Mouse (Mus musculus) frontal cortex, postnatal 14 days (tissue): Measurements from ENCODE around the gene Eif4a3.

ENCODE experiments used
- DNase-seq, 2 experiments: peaks; one replicate each; pipeline ENCODE4 v3.0.0; 2022; ENCODE audit warnings: low spot score in 2 of 2

Gene Eif4a3

GRCm38 (mm10) chr11:119299391-119300245 is at the start of gene Eif4a3:
Gene Eif4a3, minus strand, starts transcription at chr11:119300089.
- DNase-seq, result peak; percentile 83 to 91

- DNase-seq, result no peak
Measured at GRCm38 (mm10) chr11:119347125-119347524, 47.2 kb upstream of the Eif4a3 start.

GRCm38 (mm10) chr11:119344865-119345264 is 45.0 kb upstream of the Eif4a3 start:
- no peak for DNase-seq

- no peak for DNase-seq
Measured at GRCm38 (mm10) chr11:119344178-119344577, 44.3 kb upstream of the Eif4a3 start.

- peak; percentile 47 to 73 for DNase-seq
Measured at GRCm38 (mm10) chr11:119339637-119340036, 39.7 kb upstream of the Eif4a3 start.

- DNase-seq, result no peak
Measured at GRCm38 (mm10) chr11:119339179-119339578, 39.3 kb upstream of the Eif4a3 start.

- DNase-seq, result no peak
Measured at GRCm38 (mm10) chr11:119338271-119339059, 38.6 kb upstream of the Eif4a3 start.

GRCm38 (mm10) chr11:119331970-119332369 is 32.1 kb upstream of the Eif4a3 start:
- DNase-seq, result no peak

- DNase-seq, result no peak
Measured at GRCm38 (mm10) chr11:119330592-119330991, 30.7 kb upstream of the Eif4a3 start.

GRCm38 (mm10) chr11:119325068-119325467 is 25.2 kb upstream of the Eif4a3 start:
- no peak for DNase-seq

- DNase-seq, result no peak
Measured at GRCm38 (mm10) chr11:119322521-119322920, 22.6 kb upstream of the Eif4a3 start.

GRCm38 (mm10) chr11:119316720-119317119 is 16.8 kb upstream of the Eif4a3 start:
- DNase-seq, result no peak

- no peak for DNase-seq
Measured at GRCm38 (mm10) chr11:119314252-119314936, 14.5 kb upstream of the Eif4a3 start.

- DNase-seq, result no peak
Measured at GRCm38 (mm10) chr11:119310621-119311020, 10.7 kb upstream of the Eif4a3 start.

- DNase-seq, result no peak
Measured at GRCm38 (mm10) chr11:119307916-119308315, 8.0 kb upstream of the Eif4a3 start.

- DNase-seq, result no peak
Measured at GRCm38 (mm10) chr11:119307658-119307867, 7.7 kb upstream of the Eif4a3 start, which contains the start of gene Card14. Gene Card14, plus strand, starts transcription at chr11:119307768.

- no peak for DNase-seq
Measured at GRCm38 (mm10) chr11:119306762-119307657, 7.1 kb upstream of the Eif4a3 start.

GRCm38 (mm10) chr11:119304904-119305712 is 5.2 kb upstream of the Eif4a3 start:
- DNase-seq, result no peak

GRCm38 (mm10) chr11:119300986-119301385 is 1.1 kb upstream of the Eif4a3 start:
- no peak for DNase-seq

GRCm38 (mm10) chr11:119300246-119300935 is 502 bp upstream of the Eif4a3 start:
- DNase-seq, result no peak
